Mouse (Mus musculus): Measurements from ENCODE around the gene Hal. TPM values are rescaled to one million over a fixed set of nuclear protein-coding genes. Genes with fewer than 3 reads are reported as not detected.
"Not testable (repeated sequence)": the region's sequence is repeated elsewhere in the genome, so short reads cannot be mapped to it uniquely, and the experiment has no call there.

Gene Hal
- total RNA-seq, 2 experiments from 2014 or later, result 0.42 to 1.1 TPM

DNA sequence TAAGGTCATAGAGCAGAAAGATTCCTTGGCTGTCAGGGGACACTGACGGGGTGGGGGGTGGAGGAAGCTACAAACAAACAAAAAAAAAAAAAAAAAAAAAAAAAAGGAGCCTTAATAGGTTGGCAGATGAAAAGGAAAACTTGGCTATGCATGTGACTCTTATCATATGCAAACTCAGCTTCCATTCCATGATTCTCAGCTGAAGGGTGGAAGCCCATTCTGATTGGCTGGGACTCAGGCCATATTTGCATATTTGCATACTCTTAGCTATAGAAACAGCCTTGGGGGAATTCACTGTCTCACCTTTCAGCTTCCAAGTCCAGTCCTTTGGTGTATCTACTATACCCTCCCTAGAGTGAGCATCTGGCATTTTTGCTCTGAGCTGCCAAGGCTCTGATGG is 26.9 kb downstream of the Hal start:
- ATAC-seq (replicated peaks; ENCODE audit: poor library complexity), result peak; percentile 83

DNA sequence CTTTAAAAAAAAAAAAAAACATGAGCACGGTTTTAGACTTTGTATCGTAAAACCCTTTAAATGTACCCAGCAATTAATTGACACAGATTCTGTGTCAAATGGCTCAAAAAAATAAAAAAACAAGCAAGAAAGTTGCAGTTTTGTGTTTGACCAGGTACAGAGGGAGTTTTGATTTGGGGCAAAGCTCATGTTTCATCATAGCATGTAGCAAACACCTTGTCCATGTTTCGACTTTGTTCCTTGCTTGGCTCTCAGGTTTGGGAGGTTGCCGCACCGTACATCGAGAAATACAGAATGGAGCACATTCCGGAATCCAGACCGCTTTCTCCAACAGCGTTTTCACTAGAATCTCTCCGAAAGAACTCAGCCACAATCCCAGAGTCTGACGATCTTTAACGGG is 27.4 kb downstream of the Hal start:
- ATAC-seq (replicated peaks; ENCODE audit: poor library complexity), result no peak

DNA sequence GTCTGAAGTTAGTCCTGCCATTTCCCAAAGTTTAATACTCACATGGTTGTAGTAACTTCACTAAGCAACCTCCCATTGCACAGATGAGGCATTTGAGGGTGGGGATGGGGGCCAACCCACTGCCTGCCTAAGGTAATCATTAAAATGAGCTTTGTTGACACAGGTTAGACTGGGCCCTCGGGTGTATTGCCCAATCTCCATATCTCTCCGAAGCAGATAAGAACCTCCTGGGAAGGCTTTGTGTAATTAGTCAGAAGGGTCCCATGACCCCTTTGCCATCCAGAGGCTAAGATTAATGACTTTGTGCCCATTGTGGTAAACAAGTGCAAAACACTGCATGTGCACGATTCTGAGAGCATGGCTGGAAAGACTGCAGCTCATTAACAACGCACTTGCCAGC is 29.2 kb downstream of the Hal start:
- no peak for ATAC-seq (replicated peaks; ENCODE audit: poor library complexity)

DNA sequence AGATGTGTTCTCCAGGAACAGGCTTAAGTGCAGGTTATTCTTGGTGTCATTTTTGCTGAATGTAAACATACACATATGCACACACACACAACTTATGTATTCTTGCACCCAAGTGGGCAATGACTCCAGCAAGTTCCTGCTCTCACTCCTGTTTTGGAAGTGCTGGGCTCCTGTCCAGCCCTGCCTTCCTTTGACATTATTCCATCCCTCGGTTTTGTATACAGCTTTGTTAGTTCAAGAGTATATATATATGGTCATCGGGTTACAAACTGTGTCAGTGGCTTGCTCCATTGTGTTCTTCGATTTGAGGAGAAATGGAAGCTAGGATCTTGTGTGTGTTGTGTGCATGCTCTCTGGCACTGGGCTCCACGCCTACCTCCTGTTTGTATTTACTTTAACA is 29.6 kb downstream of the Hal start:
- ATAC-seq (replicated peaks; ENCODE audit: poor library complexity), result no peak

DNA sequence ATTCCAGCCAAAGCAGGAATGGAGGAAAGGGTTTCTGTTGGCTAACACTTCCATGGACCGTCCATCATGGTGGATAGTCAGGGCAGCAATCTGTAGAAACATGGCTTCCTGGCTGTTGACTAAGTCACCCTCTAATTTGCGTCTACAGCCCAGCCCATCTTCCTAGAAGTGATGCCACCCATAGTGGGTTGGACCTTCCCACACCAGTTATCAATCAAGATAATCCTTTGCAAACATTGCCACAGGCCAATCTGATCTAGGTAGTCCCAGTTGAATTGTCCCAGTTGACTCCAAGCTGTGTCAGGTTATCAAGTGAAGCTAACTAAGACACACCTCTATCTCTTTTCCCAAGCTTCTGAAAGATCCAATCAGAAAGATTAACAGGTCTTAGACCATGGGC is 30.1 kb downstream of the Hal start:
- ATAC-seq (replicated peaks; ENCODE audit: poor library complexity), result no peak

DNA sequence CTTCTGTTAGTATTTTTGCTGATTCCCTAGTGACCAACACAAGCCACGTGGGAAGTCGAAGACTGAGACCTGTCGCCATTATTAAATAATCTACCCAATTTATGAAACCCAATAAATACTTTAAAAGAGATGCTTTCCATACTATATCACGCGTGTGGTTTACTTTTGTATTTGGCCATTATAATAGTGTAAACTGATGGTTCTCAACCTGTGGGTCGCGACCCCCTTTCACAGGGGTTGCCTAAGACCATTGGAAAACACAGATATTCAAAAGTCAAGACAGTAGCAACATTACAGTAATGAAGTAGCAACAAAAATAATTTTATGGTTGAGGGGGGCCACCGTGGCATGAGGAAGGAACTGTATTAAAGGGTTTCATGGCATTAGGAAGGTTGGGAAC is 30.6 kb downstream of the Hal start:
- no peak for ATAC-seq (replicated peaks; ENCODE audit: poor library complexity)

DNA sequence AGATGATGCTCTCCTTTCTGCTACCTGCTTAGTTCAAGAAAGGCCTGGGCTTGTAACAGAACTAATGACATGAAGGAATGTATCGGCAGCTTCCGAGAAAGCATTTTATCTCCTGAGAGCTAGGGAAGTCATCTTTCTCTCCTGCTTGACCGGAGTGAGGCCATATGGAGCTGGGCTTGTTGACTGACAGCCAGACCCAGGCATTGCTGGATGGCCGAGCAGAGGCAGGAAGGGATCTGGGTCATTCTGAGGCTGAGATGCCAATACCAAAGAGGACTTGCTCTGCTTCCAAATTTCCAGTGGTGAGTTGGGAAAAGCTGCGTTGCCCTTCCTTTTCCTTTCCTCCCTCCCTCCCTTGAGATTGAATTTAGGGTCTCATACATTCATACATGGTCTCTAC is 31.2 kb downstream of the Hal start:
- ATAC-seq (replicated peaks; ENCODE audit: poor library complexity), result no peak

DNA sequence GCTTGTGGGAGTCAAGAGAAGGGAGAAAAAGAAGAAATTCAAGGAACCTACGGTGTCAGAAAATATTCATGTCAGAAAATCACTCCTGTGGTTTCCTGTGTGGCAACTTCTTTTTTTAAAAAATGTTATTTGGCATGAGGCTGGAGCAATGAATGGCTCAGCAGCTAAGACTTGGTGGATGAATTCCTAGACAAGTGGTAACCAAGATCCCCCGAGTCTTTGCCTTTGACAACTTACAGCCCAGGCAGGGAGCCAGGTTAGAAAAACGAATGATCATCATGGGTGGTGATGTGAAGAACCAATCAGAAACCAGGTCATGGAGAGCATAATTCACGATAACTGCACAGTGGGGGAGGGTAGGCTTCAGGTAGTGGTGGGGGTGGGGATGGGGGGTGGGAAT is 32.4 kb downstream of the Hal start:
- peak; percentile 54 for ATAC-seq (replicated peaks; ENCODE audit: poor library complexity)

DNA sequence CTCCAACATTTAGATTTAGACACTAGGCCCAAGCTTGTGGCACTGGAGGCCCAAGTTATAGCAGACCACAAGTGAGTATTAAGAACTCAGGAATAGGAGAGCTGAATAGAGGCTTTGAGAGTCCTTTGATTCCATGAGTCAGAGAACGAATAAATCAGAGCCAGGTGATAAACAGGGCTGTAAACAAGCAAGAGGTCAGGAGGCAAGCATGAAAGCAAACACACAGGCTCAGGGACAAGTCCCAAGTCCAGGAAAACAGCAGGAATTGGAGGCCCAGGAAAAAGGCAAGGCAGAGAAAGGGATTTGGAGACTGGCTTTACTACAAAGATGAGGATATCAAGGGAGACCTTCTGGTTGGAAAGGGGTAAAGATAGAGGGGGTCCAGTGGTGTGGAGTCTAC is 36.8 kb downstream of the Hal start:
- no peak for ATAC-seq (replicated peaks; ENCODE audit: poor library complexity)

DNA sequence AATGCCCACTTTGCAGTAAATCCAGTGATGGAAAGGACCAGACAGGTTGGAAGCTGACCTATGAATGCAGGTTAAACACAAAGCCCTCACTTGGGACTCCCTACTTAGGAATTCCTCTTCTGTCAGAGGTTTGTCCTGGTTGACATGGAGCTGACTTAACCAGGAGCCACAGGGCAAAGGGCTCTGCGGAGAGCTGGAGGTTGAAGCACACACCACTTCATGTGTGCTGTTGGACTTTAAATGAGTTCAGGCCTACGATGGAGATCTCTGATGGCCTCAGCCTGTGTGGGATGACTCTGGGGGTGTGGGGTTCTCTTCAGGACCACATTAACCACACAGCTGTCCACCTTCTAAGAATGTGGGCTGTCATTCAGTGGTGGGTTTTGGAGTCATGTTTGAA is 49.7 kb downstream of the Hal start:
- no peak for ATAC-seq (replicated peaks; ENCODE audit: poor library complexity)

DNA sequence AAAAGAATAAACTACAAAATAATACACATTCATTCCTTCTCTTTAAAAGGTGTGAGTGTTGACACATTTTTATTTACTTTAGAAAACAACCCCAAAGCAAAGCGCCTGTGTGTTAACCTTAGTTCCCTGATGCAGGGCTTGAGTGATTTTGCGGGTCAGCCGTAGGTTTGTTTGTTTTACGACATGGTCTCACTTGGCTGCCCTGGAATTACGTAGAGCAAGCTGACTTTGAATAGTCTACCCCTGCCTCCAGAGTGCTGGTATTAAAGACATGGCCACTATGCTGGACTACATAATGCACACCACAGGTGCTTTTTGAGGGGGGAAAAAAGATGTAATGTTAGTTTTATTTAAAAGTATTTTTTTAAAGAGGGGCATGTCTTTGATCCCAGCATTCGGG is 50.2 kb downstream of the Hal start:
- no peak for ATAC-seq (replicated peaks; ENCODE audit: poor library complexity)

DNA sequence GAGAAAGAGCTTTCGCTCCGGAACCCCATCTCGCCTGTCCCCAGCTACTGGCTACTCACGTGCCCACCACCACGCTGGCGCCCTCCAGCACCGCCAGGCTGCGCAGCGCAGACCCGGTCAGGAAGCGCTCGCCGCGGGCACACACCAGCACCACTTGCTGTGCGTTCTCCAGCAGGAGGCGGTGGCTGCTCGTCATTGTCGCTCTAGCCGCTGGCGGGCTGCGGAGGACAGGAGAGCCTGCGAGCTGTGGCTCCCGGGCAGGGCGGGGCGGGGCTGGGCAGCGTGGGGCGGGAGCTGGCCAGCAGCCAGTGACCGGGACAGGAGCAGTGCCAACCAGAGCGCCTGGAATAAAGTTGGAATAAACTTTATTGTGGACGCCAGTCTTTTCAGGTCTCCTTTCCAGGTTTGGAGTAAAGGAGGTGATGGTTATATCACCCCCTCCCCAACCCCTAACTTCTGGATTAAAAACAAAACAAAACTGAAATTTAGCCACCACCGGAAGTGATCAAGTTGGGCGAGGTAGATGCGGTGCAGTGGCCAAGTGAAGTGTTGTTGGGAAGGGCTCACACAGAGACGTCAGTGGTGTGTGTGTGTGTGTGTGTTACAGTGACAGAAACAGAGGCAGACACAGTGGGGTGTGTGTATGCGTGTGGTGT is 51.3 kb downstream of the Hal start, which contains the start of gene Amdhd1:
TSS of gene Amdhd1 (minus strand) at position 259 of the 656 bp plus-strand sequence.
- peak; percentile 97 for ATAC-seq (replicated peaks; ENCODE audit: poor library complexity)

DNA sequence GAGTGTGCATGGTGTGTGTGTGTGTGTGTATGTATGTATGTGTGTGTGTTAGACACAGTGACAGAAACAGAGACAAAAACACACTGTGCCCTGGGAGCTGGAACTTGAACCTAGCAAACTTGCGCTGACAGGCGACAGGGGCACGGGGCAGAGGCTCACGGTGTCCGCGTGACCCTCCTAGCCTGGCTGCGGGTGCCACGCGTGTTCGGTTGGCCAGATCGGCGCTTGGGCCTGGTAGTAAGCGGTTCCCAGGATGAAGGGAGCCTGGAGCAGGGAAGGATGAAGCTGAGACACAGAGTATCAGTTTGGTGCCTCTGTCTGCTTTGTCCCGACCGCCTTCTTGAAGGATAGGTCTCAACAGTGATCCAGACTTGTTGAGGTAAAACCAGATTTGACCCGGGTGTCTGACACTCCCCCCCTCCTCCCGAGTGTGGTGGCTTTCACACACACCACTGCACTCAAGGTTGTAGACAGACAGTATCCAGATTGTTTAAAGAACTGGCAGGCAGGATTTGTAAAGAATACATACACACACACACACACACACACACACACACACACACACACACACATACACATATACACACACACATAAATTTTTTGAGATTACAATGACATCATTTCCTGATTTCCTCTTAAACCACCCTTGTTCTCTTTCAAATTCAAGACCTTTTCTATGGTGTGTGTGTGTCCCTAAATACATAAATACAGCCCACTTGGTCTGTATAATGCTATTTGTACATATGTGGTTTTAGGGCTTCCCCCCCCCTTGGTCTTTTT is 52.1 kb downstream of the Hal start, which contains the start of gene Ccdc38:
TSS of gene Ccdc38 (plus strand) at position 202 of the 780 bp plus-strand sequence.
- ATAC-seq (replicated peaks; ENCODE audit: poor library complexity), result no peak

DNA sequence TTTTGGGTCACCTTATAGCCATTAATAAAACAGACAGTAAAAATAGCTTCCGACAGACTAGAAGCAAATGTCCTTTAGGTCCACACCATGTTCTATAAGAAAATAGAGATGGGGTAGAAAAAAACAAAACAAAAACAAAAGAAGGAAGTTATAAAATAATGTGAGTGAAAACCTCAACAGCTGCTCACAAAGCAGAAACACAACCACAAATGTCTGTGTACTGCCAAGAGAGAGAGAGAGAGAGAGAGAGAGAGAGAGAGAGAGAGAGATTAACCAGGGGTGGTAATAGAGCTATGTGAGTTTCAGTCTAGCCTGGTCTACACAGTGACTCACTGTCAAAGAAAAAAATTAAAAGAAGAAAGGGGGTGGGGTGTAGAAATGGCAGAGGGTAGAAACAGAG is 53.0 kb downstream of the Hal start:
- ATAC-seq (replicated peaks; ENCODE audit: poor library complexity), result peak; percentile 27

DNA sequence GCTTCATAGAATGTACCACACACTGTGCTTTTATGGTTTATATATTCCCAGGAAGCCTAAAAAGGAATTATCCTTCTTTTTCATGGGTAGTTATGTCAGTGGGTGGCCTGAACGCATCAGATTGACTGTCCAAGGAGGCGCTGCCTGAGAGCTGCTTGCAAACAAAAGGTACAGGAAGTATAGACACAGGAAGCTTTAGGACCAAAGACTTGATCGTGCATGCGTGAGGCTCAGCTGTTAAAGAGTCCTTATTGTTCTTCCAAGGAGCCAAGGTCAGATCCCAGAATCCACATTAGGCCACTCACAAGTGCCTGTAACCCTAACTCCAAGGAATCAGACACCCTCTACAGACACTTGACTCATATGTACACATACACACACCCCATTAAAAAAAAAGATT is 53.8 kb downstream of the Hal start:
- no peak for ATAC-seq (replicated peaks; ENCODE audit: poor library complexity)

DNA sequence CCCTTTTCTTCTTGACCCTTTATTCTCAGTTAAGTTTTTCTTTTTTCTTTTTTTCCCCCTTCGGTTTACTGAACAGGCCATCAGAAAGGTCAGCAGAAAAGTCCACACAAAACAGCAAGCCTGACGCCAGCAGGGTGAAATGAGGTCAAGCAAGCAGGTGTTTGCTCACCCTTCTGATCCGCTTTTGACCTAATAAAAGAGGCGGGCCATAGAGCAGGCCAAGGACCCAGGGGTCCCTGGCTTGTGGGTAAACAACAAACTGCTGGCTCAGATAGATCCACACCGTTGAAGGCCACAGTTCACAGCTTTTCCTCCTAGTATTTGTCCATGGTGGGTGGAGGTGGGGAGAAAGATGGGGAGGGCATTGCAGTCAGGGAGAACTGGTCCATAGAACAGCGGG is 54.6 kb downstream of the Hal start:
- no peak for ATAC-seq (replicated peaks; ENCODE audit: poor library complexity)

DNA sequence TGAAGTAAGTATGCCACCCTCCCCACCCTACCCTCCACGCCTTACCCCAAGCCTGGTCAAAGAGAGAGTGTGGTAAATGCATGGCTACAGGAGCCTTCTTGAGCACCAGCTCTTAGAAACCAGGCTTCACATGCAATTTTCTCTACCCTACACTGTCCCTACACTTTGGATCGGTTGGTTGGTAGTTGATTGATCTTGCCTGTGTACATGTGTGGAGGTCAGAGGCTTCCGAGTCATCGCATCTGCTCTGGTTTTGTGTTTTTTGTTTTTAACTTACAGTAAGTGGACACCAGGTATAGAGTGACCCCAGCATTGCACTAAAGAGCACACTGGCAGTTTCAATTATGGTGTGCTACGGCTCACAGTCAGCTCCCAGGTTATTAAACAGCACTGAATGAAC is 55.6 kb downstream of the Hal start:
- no peak for ATAC-seq (replicated peaks; ENCODE audit: poor library complexity)

DNA sequence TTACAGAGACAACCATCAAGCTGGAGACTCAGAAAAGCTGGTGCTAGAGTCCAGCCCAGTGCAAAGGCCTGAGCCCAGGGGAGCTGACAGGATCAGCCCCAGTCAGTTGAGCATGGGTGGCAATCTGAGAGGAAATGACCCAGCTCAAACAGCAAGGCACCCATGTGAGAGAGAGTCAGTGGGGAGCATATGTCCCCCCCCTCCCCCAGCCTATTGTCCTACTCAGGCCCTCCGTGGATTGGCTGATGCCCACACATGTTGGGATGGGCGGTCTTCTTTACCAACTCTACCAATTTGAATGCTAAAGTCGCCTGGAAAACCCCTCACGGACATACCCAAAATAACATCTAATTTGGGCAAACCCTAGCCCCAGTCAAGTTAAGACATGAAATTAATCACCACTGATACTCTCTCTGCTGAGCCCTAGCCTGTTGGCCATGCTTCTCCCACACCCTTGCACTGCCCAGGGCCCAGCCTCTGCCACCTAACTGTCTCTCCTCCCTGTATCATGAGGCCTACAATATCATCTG is 59.2 kb downstream of the Hal start:
- ATAC-seq (replicated peaks; ENCODE audit: poor library complexity), result no peak

DNA sequence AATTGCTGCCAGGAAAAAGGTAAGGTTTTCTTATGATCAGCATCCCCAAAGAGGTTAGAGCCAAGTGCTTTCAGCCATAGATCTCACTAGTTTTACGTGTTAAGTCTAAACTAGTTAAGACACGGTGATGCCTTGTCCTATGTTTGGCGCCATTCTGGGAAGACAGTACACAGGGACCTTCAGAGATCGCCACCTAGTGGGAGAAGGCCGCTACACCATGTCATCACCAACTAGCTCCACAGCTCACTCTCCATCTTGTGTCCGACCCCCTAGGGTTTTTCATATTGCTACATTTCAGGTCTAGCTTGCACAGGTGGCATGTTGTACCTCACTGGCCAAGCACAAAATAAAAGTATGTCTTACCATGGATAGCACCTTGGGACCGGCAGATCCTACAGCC is 60.4 kb downstream of the Hal start:
- peak; percentile 99 for ATAC-seq (replicated peaks; ENCODE audit: poor library complexity)

DNA sequence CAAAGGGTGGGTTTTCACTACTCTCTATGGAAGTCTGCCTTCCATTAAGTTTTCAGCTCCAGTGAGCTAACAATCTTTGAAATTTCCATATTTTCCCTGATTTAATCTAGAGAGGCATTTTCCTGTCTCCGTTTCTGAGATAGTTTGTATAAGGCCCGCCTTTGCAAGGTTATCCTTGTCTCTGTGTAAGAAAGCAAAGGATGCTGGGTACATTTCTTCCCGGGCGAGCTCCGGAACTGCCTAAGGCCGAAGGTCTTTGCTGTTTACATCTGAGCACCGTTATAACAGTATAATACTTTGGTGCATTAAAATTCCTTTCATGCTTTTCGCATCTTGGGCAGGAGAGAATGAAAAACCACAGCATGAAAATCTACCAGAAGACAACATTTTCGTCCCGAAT is 61.3 kb downstream of the Hal start:
- no peak for ATAC-seq (replicated peaks; ENCODE audit: poor library complexity)

DNA sequence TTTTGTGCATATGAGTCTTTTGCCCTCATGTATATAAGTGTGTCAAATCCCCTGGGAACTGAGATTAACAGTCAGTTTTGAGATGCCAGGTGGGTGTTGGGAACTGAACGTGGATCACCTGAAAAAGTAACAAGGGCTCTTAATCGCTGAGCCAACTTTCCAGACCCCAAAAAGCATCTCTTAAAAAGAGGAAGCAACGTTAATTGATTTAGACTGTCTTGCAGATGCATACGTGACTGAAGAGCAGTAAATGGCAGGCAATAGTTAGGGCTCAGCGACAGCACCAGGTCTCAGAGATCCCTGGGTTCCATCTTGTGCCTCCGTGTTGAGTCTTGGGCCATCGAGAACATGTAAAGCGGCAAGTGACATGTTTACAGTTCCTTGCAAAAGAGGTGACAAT is 64.0 kb downstream of the Hal start:
- ATAC-seq (replicated peaks; ENCODE audit: poor library complexity), result no peak

DNA sequence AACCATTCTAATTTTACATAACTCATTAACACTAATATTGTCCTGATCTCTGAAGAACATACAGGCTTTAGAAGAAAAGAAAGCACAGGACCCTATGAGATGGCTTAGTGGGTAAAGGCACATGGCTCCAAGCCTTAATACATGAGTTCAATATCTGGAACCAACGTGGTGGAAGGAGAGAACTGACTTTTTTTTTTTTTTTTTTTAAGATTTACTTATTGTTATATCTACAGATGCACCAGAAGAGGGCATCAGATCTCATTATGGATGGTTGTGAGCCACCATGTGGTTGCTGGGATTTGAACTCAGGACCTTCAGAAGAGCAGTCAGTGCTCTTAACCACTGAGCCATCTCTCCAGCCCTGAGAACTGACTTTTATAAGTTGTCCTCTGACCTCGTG is 69.4 kb downstream of the Hal start:
- ATAC-seq (replicated peaks; ENCODE audit: poor library complexity), result not testable (repeated sequence)
